Mouse (Mus musculus) ES-E14 (cell line): ENCODE measurements at regions not wholly inside any gene's neighbourhood (a gene's known extent, or its start where the extent isn't known, plus 50 kb on each side); places are given as distances from the start of the nearest gene placed in this dataset.

Experiments
- CHD2 ChIP-seq: IDR thresholded peaks from 2 replicates; pipeline ENCODE4 v1.6.1; 2014; ENCODE audit warnings: mild to moderate bottlenecking, low read depth, low read length, inconsistent platforms
- HCFC1 ChIP-seq: IDR thresholded peaks from 2 replicates; pipeline ENCODE4 v1.6.1; 2012; ENCODE audit warnings: low read length, inconsistent platforms, borderline replicate concordance; ENCODE audit not compliant: insufficient read depth
- MAFK ChIP-seq: IDR thresholded peaks from 2 replicates; pipeline ENCODE4 v1.6.1; 2014; ENCODE audit warnings: mild to moderate bottlenecking, low read depth, low read length, inconsistent platforms; ENCODE audit not compliant: insufficient read depth
- ZC3H11A ChIP-seq: IDR thresholded peaks from 2 replicates; pipeline ENCODE4 v1.6.1; 2012; ENCODE audit warnings: low read depth, mild to moderate bottlenecking, inconsistent platforms, low read length, borderline replicate concordance
- ZNF384 ChIP-seq: IDR thresholded peaks from 2 replicates; pipeline ENCODE4 v1.6.1; 2012; ENCODE audit warnings: low read depth, low read length, inconsistent platforms

- TF ChIP-seq ZC3H11A = no peak
- no peak for TF ChIP-seq HCFC1
- TF ChIP-seq MAFK = no peak
- no peak for TF ChIP-seq ZNF384
- no peak for TF ChIP-seq CHD2
Observed at GRCm38 (mm10) chr2:170668497-170668896, 63.1 kb upstream of the Dok5 start.
